Mouse (Mus musculus) mammary gland, adult 2 months (tissue): ENCODE data around the gene Pnmt. TPM values are rescaled to one million over a fixed set of nuclear protein-coding genes. Genes with fewer than 3 reads are reported as not detected.

Experiments
- polyA plus RNA-seq: library from polyadenylated mRNA; depleted of rRNA; stranded (reverse); fragments of >200 nt; gene quantifications from 2 replicates; pipeline ENCODE4 v1.2.3, GENCODE M21; 2012; ENCODE audit warnings: low replicate concordance; rRNA removed

The Pnmt gene
- polyA plus RNA-seq = 0.20 TPM in 1 of 2 replicates, not detected in the other

DNA sequence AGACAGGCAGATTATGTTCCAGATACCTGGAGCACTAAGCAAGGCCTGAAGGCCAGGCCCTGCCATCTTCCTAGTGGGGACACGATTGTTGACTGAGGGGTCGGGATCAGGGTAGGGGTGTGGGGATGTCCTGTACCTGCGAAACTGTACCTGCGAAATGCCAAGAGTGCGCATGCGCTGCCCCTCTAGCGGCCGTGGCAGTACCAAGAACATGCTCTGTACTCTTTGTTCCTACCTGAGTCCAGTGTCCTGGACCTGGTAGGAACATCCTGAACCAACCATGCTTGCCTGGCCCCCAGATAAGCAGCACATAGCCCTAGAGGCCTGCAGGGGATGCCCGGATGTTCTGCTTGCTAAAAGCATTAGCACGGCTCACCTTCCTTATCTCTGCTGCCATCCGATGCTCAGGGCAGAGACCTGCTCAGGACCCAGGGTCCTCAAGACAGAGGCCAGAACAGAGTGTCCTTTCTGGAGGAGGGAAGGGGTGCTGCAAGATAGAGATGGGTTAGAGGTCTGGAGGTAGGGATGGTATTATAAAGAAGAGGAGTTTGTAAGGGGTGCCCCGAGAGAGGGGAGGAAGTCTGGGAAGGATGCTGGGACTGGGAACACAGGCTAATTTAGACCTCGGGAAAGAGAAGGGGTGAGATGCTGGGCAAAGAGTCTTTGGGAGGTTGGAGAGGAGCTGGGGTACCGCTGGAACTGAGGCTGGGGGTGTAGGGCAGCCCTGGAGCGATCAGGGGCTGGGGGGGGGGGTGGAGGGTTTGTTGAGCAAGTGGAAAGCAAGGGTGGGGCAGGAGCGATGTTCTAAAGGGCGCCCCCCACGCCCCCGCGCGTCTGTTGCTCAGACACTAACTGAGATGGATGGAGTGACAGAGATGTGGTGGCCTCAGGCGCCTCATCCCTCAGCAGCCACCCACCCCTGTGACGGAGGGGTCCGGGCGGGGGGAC lies at the start of gene Pnmt:
Gene Pnmt, plus strand, starts transcription at position 813 of the 948 bp plus-strand sequence.

DNA sequence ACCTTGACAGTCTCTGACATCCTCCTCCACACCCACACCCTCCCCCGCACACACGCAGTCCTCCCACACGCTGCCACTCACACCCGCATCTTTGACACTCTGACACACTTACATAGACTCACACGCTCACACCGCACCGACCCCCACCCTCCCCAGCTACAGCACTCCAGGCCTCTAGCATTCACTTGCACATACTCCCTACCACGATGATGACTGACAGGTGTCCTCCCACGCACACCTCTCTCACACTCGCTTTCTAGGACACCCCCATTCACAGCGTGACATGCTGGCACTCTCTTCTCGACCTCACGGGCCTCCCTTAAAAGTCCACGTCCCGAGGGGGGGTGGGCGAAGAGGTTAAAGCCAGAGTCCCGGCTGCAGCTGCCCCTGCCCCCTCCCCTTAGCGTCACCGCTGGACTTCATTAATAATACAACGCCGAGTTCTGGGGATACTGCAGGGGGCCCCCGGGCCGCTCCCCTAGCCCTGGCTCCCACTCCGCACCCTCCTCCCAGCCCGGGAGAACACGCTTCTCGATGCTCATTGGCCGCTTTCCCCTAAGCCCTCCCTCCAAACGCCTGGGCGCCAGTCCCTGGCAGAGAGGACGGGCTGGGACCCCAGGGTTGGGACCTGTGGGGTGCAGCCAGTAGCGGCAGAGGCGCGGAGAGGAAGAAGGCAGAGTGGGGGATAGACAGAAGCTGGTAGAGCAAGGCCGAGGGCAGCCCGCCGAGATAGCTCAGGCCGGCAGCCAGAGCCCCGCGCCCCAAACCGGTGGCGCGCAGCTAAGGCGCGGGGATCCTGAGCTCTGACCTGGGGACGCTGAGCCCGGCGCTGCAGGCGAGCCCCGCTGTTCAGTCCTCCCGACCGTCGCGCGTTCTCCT lies 37.9 kb upstream of the Pnmt start, which contains the start of gene Ppp1r1b:
Gene Ppp1r1b, plus strand, starts transcription at position 322 of the 879 bp plus-strand sequence.

DNA sequence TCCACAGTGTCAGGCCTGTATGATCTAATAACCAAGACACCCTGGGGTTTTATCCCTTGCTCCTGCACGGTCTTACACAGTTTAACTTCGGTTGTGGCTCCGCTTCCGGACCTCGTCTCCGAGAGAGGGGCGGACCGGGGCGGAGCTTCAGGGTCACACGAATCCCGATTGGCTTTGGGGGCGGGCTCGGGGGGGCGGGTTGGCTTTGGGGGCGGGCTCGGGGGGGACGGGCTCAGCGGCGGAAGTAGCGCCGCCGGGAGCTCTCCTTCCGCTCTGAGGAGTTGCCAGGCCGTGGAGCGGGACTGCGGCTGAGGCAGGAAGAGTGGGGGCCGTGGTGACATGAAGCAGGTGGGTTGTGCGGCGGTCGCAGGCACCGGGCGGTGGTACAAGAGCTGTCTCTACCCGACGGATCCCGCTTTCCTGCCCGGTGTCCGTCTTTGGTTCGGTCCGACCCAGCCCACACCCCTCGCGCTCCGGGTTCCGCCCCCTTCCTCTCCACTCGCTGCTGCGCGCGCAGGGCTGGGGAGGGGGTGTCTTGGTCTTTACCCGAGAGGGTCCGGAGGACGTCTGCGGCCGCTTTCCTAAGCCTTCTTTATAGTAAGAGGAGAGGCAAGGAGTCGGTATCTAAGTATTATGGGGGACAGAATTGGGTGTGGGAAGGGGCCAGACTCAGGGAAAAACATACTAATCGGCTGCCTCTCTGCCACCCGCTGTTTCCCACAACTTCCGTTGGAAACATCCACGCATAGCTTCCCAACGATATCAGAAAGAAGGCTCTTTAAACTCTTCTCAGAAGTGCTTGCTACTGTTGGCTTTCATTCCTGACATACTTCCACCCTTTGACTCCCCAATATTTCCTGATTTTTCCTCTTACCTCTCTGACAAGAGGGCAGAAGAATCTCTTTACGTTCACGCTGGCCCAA lies 27.8 kb upstream of the Pnmt start, which contains the start of gene Stard3:
Gene Stard3, plus strand, starts transcription at position 208 of the 923 bp plus-strand sequence.

GRCm38 (mm10) chr11:98383261-98384030 lies 2.8 kb upstream of the Pnmt start, which contains the start of gene Tcap:
TSS of gene Tcap (plus strand) at chr11:98383811.

GRCm38 (mm10) chr11:98400161-98400726 lies 14.0 kb downstream of the Pnmt start, which contains the start of gene Pgap3:
TSS of gene Pgap3 (minus strand) at chr11:98400490.

DNA sequence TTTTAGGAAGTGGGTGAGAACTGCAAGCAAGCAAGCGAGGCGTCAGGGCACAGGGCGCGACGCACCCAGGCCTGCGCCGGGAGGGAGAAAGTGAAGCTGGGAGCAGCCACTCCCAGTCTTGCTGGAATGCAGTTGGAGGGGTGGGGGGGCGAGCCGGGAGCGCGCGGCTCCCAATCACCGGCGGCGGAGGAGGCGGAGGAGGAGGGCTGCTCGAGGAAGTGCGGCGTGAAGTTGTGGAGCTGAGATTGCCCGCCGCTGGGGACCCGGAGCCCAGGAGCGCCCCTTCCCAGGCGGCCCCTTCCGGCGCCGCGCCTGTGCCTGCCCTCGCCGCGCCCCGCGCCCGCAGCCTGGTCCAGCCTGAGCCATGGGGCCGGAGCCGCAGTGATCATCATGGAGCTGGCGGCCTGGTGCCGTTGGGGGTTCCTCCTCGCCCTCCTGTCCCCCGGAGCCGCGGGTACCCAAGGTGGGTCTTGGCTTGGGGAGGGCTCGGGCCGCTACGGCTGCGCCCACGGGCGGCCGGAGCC lies 26.1 kb downstream of the Pnmt start, which contains the start of gene Erbb2:
Gene Erbb2, plus strand, starts transcription at position 198 of the 524 bp plus-strand sequence.

Other genes with a start within 250 kb of the Pnmt start
- 26.5 and 27.7 TPM in 2 replicates for gene Fbxl20, start 236.0 kb upstream of the Pnmt start, polyA plus RNA-seq
- 9.8 and 16.1 TPM in 2 replicates for gene Med1, start 193.2 kb upstream of the Pnmt start, polyA plus RNA-seq
- gene Cdk12, start 183.4 kb upstream of the Pnmt start, polyA plus RNA-seq = 12.6 and 17.2 TPM in 2 replicates
- not detected in 2 replicates for gene Neurod2, start 56.8 kb upstream of the Pnmt start, polyA plus RNA-seq
- gene Ppp1r1b, start 38.0 kb upstream of the Pnmt start, polyA plus RNA-seq = 1.8 and 2.0 TPM in 2 replicates
- 88.0 and 123 TPM in 2 replicates for gene Stard3, start 28.1 kb upstream of the Pnmt start, polyA plus RNA-seq
- gene Tcap, start 2.6 kb upstream of the Pnmt start, polyA plus RNA-seq = 0.53 and 504 TPM in 2 replicates
- 21.3 and 24.6 TPM in 2 replicates for gene Pgap3, start 14.0 kb downstream of the Pnmt start, polyA plus RNA-seq
- 22.4 and 29.5 TPM in 2 replicates for gene Erbb2, start 26.0 kb downstream of the Pnmt start, polyA plus RNA-seq
- gene Mien1, start 52.5 kb downstream of the Pnmt start, polyA plus RNA-seq = 48.3 and 68.1 TPM in 2 replicates
- 29.3 and 38.8 TPM in 2 replicates for gene Grb7, start 59.9 kb downstream of the Pnmt start, polyA plus RNA-seq
- gene Ikzf3, start 159.6 kb downstream of the Pnmt start, polyA plus RNA-seq = 19.7 and 38.8 TPM in 2 replicates
- 0.43 and 0.88 TPM in 2 replicates for gene Zpbp2, start 164.6 kb downstream of the Pnmt start, polyA plus RNA-seq
- gene Ormdl3, start 200.9 kb downstream of the Pnmt start, polyA plus RNA-seq = 218 and 235 TPM in 2 replicates
- gene Lrrc3c, start 211.8 kb downstream of the Pnmt start, polyA plus RNA-seq = not detected in 2 replicates
- gene Gm12355, start 239.2 kb downstream of the Pnmt start, polyA plus RNA-seq = not detected in 2 replicates
- 0.52 TPM in 1 of 2 replicates, not detected in the other for gene Gsdma3, start 239.9 kb downstream of the Pnmt start, polyA plus RNA-seq